ENCODE assay signal across 9 mouse cellular contexts in genomic region chr5:119972802-119973437, GRCm38 (mm10).
A peak's percentile ranks its signal among the peaks of the same experiment; 100 is the strongest.
DNase-seq lines count a peak whose midpoint lies in the region; ATAC-seq lines count a peak whose summit lies in the region.
"Had no signal": no experiment of that assay in that cellular context is flagged by ENCODE, and none has a peak within 500 bp of the region (broad histone marks: within the 10 kb centered on the region; RNA-seq: fewer than 3 reads in every experiment).

No protein-coding gene starts in this region.

- H3K27me3 ChIP-seq in midbrain, embryonic 15.5 days (replicated peaks), result no peaks in the 10 kb centered on the region
- peaks cover 19% of the 10 kb centered on the region for H3K27me3 ChIP-seq in liver, embryonic 11.5 days (replicated peaks; ENCODE audit: control insufficient read depth, insufficient read depth, low read length)

- peak overlapping the region; percentile 35 for H3K4me2 ChIP-seq in midbrain, embryonic 15.5 days
- no peak overlapping the region for H3K4me2 ChIP-seq in liver, embryonic 11.5 days

- H3K27ac ChIP-seq in midbrain, embryonic 15.5 days, result peak overlapping the region; percentile 32; the same call in 1 of the 2 replicates
- H3K27ac ChIP-seq in liver, embryonic 11.5 days (ENCODE audit: low read depth, low read length), result no peak overlapping the region
- H3K27ac ChIP-seq: liver, embryonic 14.5 days had no signal

- H3K36me3 ChIP-seq in midbrain, embryonic 15.5 days (replicated peaks), result no peaks in the 10 kb centered on the region
- no peaks in the 10 kb centered on the region for H3K36me3 ChIP-seq in liver, embryonic 11.5 days (ENCODE audit: control insufficient read depth, insufficient read depth, low read length)

- no peak overlapping the region for H3K9ac ChIP-seq in midbrain, embryonic 15.5 days
- H3K9ac ChIP-seq in liver, embryonic 11.5 days (ENCODE audit: low read depth, low read length), result no peak overlapping the region
- H3K9ac ChIP-seq: liver, embryonic 14.5 days had no signal

- no peaks in the 10 kb centered on the region for H3K9me3 ChIP-seq in midbrain, embryonic 15.5 days
- H3K9me3 ChIP-seq in liver, embryonic 11.5 days (ENCODE audit: control insufficient read depth, low read length), result no peaks in the 10 kb centered on the region

- H3K4me3 ChIP-seq in midbrain, embryonic 15.5 days, result peak overlapping the region; percentile 16; the same call in 1 of the 2 replicates
- H3K4me3 ChIP-seq in liver, embryonic 11.5 days (ENCODE audit: low read depth, low read length), result no peak overlapping the region

- DNase-seq in adrenal gland, adult 2 months, result peak; percentile 5
- no peak for DNase-seq in adrenal gland, adult 18-20 months (ENCODE audit: low spot score in 2 of 2)
- DNase-seq in urinary bladder, postnatal 25 days (ENCODE audit: low spot score), result peak; percentile 29
- no peak for DNase-seq in urinary bladder, postnatal 4 days (ENCODE audit: low spot score in 2 of 2)
- peak; percentile 28 to 56 for DNase-seq in layer of hippocampus, postnatal 25 days (ENCODE audit: extremely low spot score in 1 of 2, low spot score in 1 of 2)
- no peak for DNase-seq in frontal cortex, postnatal 14 days (ENCODE audit: low spot score in 2 of 2)
- DNase-seq in liver, embryonic 11.5 days (ENCODE audit: low spot score), result no peak

- ATAC-seq in midbrain, embryonic 15.5 days (replicated peaks), result peak; percentile 85
- no peak for ATAC-seq in liver, embryonic 11.5 days (replicated peaks; ENCODE audit: low FRiP score)

- WGBS in midbrain, embryonic 15.5 days, result 49% methylated on average over 24 of the region's 24 CpGs
- 31% methylated on average over 24 of the region's 24 CpGs for WGBS in liver, embryonic 11.5 days

- H3K4me1 ChIP-seq in midbrain, embryonic 15.5 days, result peaks cover 8% of the 10 kb centered on the region; the same call in 1 of the 2 replicates
- no peaks in the 10 kb centered on the region for H3K4me1 ChIP-seq in liver, embryonic 11.5 days (replicated peaks; ENCODE audit: control insufficient read depth, insufficient read depth, low read length)

Comparison
In these comparisons a context has a peak if more than half of its experiments do, and no peak if none do; other contexts are left out.
1. DNase-seq: peak in adrenal gland, adult 2 months (single experiment), urinary bladder, postnatal 25 days (single experiment) and layer of hippocampus, postnatal 25 days (2 of 2); none in adrenal gland, adult 18-20 months (0 of 2), urinary bladder, postnatal 4 days (0 of 2), frontal cortex, postnatal 14 days (0 of 2) and liver, embryonic 11.5 days (single experiment).